Mouse (Mus musculus) lung, postnatal 0 days (tissue): ENCODE data around the gene Lmtk2. TPM values are rescaled to one million over a fixed set of nuclear protein-coding genes. Genes with fewer than 3 reads are reported as not detected.

ENCODE experiments used
- ATAC-seq: fragments of 200-750 bp; cut with Nextera tagmentation; 2 replicates; pipeline ENCODE4 v1.8.0; 2017; ENCODE audit warnings: moderate library complexity
- DNase-seq: peaks from one replicate; pipeline ENCODE4 v3.0.0-alpha.2; 2016; ENCODE audit warnings: low spot score
- H3K27ac ChIP-seq: fragments of 300-500 bp; sonication (generic); 2 replicates; pipeline ENCODE4 v1.5.1; 2014; ENCODE audit warnings: antibody characterized with exemption, mild to moderate bottlenecking, low read length, mixed read lengths
- H3K27me3 ChIP-seq: fragments of 300-500 bp; sonication (generic); replicated peaks from 2 replicates; pipeline ENCODE4 v1.6.1; 2014; ENCODE audit warnings: low read length, mixed read lengths; ENCODE audit not compliant: insufficient read depth
- H3K36me3 ChIP-seq: fragments of 300-500 bp; sonication (generic); 2 replicates; pipeline ENCODE4 v1.6.1; 2014; ENCODE audit warnings: low read length, mixed read lengths; ENCODE audit not compliant: insufficient read depth
- H3K4me1 ChIP-seq: fragments of 300-500 bp; sonication (generic); 2 replicates; pipeline ENCODE4 v1.6.1; 2014; ENCODE audit warnings: antibody characterized with exemption, low read depth, low read length, mixed read lengths; ENCODE audit not compliant: insufficient read depth
- H3K4me2 ChIP-seq: fragments of 300-500 bp; sonication (generic); replicated peaks from 2 replicates; pipeline ENCODE4 v1.6.1; 2014; ENCODE audit warnings: low read depth, mild to moderate bottlenecking, low read length, moderate library complexity, mixed read lengths
- H3K4me3 ChIP-seq: fragments of 300-500 bp; sonication (generic); 2 replicates; pipeline ENCODE4 v1.5.1; 2014; ENCODE audit warnings: low read depth, low read length
- H3K9ac ChIP-seq: fragments of 300-500 bp; sonication (generic); replicated peaks from 2 replicates; pipeline ENCODE4 v1.6.1; 2014; ENCODE audit warnings: low read depth, mild to moderate bottlenecking
- H3K9me3 ChIP-seq: fragments of 300-500 bp; sonication (generic); 2 replicates; pipeline ENCODE4 v1.6.1; 2016; ENCODE audit warnings: low read length, mixed read lengths
- CTCF ChIP-seq: IDR thresholded peaks from 2 replicates; pipeline ENCODE4 v1.5.1; 2016; ENCODE audit warnings: antibody characterized with exemption, mild to moderate bottlenecking
- EP300 ChIP-seq: IDR thresholded peaks from 2 replicates; pipeline ENCODE4 v1.6.1; 2016; ENCODE audit warnings: antibody characterized with exemption, mild to moderate bottlenecking, control low read depth
- WGBS: fragments of 180-500 bp; shearing (Covaris S2); extraction: QIAGEN DNeasy Blood & Tissue Kit; methylation state at CpG from one replicate; pipeline ENCODE4 v1.1.7; 2014; 5-methylcytosine and 5-hydroxymethylcytosine counted together
- polyA plus RNA-seq: library from polyadenylated mRNA; unstranded; fragments of >200 nt; fragmentation: Nextera tagmentation; extraction: Ambion mirVana; gene quantifications from 2 replicates; pipeline ENCODE4 v1.2.1, GENCODE M21; 2015

Gene Lmtk2
- polyA plus RNA-seq, 1 experiment from 2014 or later: 4.5 TPM

DNA sequence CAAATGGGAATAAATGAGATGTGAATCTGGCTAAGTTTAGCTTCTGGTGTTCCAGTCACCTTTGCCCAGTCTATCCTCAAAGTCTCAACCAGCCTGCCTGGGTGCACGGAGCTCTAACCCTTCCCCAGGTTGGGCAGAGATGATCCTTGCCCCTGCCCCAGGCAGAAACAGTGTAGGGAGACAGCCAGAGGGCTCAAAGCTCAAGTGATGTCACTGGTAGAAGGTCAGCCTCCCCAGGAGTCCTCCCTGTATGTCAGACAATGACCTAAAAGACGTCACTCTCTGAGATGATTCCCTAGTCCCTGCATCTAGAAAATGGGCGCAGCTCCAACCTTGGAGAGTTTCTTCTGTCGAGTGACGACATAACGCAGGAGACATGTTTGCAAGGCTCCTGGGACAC lies 14.5 kb upstream of the Lmtk2 start:
- H3K36me3 ChIP-seq: no peaks in the 10 kb centered on the region
- TF ChIP-seq CTCF (no peak), EP300 (no peak)
- no peaks in the 10 kb centered on the region for H3K4me1 ChIP-seq
- H3K27me3 ChIP-seq: no peaks in the 10 kb centered on the region
- no peak overlapping the region for H3K27ac ChIP-seq
- no peak overlapping the region for H3K9ac ChIP-seq
- 64% methylated on average over 6 of the region's 6 CpGs for WGBS
- no peak overlapping the region for H3K4me2 ChIP-seq
- DNase-seq (no peak), ATAC-seq (no peak)
- H3K9me3 ChIP-seq: no peaks in the 10 kb centered on the region
- no peak overlapping the region for H3K4me3 ChIP-seq

DNA sequence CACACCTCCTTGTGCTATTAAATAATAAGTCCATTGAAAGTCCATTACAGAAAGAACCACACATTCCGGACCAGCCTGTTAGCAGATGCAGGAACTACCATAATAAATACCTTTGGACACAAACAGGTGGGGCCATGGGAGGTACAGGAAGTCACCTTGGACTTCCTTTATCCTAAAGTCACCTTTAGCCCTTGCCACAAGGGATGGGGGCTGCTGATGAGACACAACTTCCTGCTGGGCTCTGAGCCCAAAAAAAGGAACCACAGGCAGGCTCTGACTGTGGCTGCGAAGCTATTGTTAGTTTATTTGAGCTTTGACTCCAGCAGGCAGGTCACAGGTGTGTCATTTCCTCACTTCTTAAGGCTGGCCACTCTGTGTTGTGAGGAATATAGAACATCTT lies 13.7 kb upstream of the Lmtk2 start:
- 52% methylated on average over 2 of the region's 2 CpGs for WGBS
- Histone ChIP-seq H3K9me3 (no peaks in the 10 kb centered on the region), H3K4me2 (no peak overlapping the region), H3K36me3 (no peaks in the 10 kb centered on the region), H3K9ac (no peak overlapping the region), H3K27ac (no peak overlapping the region), H3K4me1 (no peaks in the 10 kb centered on the region), H3K4me3 (no peak overlapping the region), H3K27me3 (no peaks in the 10 kb centered on the region)
- DNase-seq (peak; percentile 12), ATAC-seq (no peak)
- TF ChIP-seq EP300: no peak
- TF ChIP-seq CTCF: no peak

DNA sequence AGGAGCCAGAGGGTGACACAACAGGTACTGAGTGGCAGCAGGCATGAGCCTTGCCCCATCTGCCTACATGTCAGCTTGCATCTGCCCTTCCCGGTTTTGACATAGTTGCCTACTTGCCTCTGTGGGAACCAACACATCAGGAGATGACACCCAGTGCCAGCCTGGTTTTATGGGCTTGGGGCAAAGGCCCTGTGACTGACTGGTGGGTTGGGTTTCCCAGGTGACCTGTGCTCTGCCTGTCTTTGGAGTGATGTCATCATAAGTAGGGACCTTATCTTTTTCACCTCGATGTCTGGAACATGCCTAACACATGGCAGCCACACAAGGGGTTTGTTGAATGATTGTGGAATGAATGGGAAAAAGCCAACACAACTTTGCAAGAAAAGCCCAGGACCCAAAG lies 11.9 kb upstream of the Lmtk2 start:
- WGBS: 63% methylated on average over 2 of the region's 2 CpGs
- ATAC-seq (no peak), DNase-seq (no peak)
- no peak for TF ChIP-seq EP300
- no peak for TF ChIP-seq CTCF
- Histone ChIP-seq H3K27ac (no peak overlapping the region), H3K4me3 (no peak overlapping the region), H3K4me1 (no peaks in the 10 kb centered on the region), H3K4me2 (no peak overlapping the region), H3K9me3 (no peaks in the 10 kb centered on the region), H3K36me3 (no peaks in the 10 kb centered on the region), H3K27me3 (no peaks in the 10 kb centered on the region), H3K9ac (no peak overlapping the region)

GRCm38 (mm10) chr5:144095461-144095970 lies 4.7 kb upstream of the Lmtk2 start:
- no peak for TF ChIP-seq CTCF
- no peak for TF ChIP-seq EP300
- no peak for DNase-seq
- H3K27ac ChIP-seq: no peak overlapping the region
- no peaks in the 10 kb centered on the region for H3K4me1 ChIP-seq
- no peak overlapping the region for H3K4me2 ChIP-seq
- WGBS: 57% methylated on average over 6 of the region's 6 CpGs
- H3K36me3 ChIP-seq: no peaks in the 10 kb centered on the region
- no peak overlapping the region for H3K9ac ChIP-seq
- 0 out of 2 replicates have a peak, but pooled peaks cover 2% of the 10 kb centered on the region for H3K27me3 ChIP-seq
- ATAC-seq: no peak
- no peaks in the 10 kb centered on the region for H3K9me3 ChIP-seq
- no peak overlapping the region for H3K4me3 ChIP-seq

- ATAC-seq (no peak), DNase-seq (no peak)
- Histone ChIP-seq H3K9me3 (no peaks in the 10 kb centered on the region), H3K36me3 (no peaks in the 10 kb centered on the region), H3K27ac (no peak overlapping the region), H3K4me3 (no peak overlapping the region), H3K9ac (no peak overlapping the region), H3K4me1 (peaks cover 1% of the 10 kb centered on the region; the same call in 1 of the 2 replicates), H3K27me3 (0 out of 2 replicates have a peak, but pooled peaks cover 2% of the 10 kb centered on the region), H3K4me2 (no peak overlapping the region)
- TF ChIP-seq EP300 (no peak), CTCF (no peak)
- WGBS: 47% methylated on average over 16 of the region's 16 CpGs
Observed at GRCm38 (mm10) chr5:144097902-144098639, 2.2 kb upstream of the Lmtk2 start.

GRCm38 (mm10) chr5:144098640-144098929 lies 1.7 kb upstream of the Lmtk2 start:
- Histone ChIP-seq H3K4me3 (no peak overlapping the region), H3K4me2 (no peak overlapping the region), H3K27ac (no peak overlapping the region), H3K27me3 (0 out of 2 replicates have a peak, but pooled peaks cover 2% of the 10 kb centered on the region), H3K9ac (no peak overlapping the region), H3K36me3 (no peaks in the 10 kb centered on the region), H3K4me1 (peaks cover 4% of the 10 kb centered on the region; the same call in 1 of the 2 replicates), H3K9me3 (no peaks in the 10 kb centered on the region)
- TF ChIP-seq CTCF: no peak
- TF ChIP-seq EP300: no peak
- no peak for ATAC-seq
- 21% methylated on average over 8 of the region's 8 CpGs for WGBS
- DNase-seq: no peak
